Mouse (Mus musculus): ENCODE results near the gene Nup54. TPM values are rescaled to one million over a fixed set of nuclear protein-coding genes. Genes with fewer than 3 reads are reported as not detected.

Nup54 gene
- polyA plus RNA-seq, 1 experiment from 2014 or later, result 67.0 TPM

DNA sequence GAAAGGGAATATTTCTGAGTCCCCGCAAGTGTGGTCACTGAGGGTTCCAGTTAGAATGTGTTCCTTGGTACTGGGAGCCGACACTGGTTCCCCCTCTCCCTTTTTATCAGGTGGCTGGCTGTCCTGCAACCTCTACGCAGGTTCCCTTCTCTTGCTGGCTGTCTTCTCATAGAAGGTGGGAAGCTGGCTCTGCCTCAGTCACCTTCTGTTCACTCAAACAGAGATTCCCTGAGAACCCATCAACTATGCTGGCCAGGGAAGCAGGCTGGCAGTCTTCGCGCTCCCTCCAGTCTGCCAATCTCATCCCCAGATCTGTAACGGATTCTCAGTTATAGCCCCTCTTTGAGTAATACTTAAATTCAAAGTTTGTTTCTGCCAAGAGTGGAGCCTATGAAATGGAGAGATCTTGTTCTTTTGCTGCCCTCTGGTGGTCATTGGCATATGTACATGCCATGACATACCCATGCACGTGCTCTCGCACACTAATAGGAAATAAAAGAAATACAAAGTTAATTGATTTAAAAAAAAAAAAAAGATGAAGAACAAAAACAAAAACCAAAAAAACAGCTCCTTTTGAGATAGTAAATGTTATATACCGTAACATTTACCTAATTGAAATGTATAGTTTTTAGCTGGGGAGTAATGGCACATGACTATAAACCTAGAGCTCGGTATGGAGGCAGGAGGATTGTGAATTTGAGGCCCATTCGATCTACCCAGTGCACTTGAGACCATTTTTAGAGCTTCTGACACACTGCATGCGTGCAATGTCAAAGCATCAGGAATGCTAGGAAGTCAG, 53.3 kb downstream of the Nup54 start:
- no peak overlapping the region for H3K27ac ChIP-seq (ENCODE audit: low read depth, low read length)
- H3K27me3 ChIP-seq (ENCODE audit: control insufficient read depth, insufficient read depth, low read length), result no peaks in the 10 kb centered on the region
- no peak overlapping the region for H3K9ac ChIP-seq (ENCODE audit: low read length)
- no peak overlapping the region for H3K4me3 ChIP-seq (ENCODE audit: low read depth, low read length)
- no peaks in the 10 kb centered on the region for H3K36me3 ChIP-seq (ENCODE audit: control insufficient read depth, insufficient read depth, low read length)
- no peaks in the 10 kb centered on the region for H3K4me1 ChIP-seq (ENCODE audit: control insufficient read depth, insufficient read depth, low read length)
- 37% methylated on average over 12 of the region's 12 CpGs for whole genome bisulfite sequencing
- no peak overlapping the region for H3K4me2 ChIP-seq (ENCODE audit: low read depth)
- peak; percentile 73 for DNase-seq (ENCODE audit: low spot score)
- no peaks in the 10 kb centered on the region for H3K9me3 ChIP-seq (ENCODE audit: control insufficient read depth, low read length)
- ATAC-seq (ENCODE audit: insufficient read depth, low FRiP score, low TSS enrichment), result peak; percentile 80; the same call in 1 of the 2 replicates

DNA sequence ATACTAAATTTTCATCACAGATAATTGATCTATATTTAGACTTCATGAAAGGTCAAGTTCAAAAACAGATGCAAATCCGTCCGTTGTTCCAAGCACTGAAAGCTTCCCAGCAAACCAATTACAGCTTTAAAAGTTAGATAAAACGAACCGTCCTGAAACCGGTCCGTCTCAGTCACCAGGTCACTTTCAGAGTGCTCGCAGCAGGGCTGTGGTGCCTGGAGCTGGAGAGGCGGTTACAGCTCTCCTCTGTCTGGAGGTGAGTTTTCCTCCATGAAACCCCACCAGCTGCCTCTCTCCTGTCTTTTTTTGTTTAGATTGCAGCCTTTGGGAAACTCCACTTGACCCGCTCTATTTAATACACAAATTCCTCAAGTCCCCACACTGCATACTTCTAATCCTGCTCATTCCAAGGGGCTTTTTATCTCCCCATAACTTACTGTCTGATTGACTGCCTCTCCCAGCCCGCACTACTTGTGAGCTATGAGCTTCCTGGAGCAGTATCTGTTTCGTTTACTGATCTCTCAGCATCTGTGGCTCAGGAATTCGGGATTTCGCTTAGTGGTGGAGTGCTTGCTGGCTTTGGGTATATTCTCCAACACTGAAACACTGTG, 58.1 kb downstream of the Nup54 start:
- Histone ChIP-seq H3K27ac (ENCODE audit: low read depth, low read length) (no peak overlapping the region), H3K4me2 (ENCODE audit: low read depth) (no peak overlapping the region), H3K9me3 (ENCODE audit: control insufficient read depth, low read length) (no peaks in the 10 kb centered on the region), H3K4me1 (ENCODE audit: control insufficient read depth, insufficient read depth, low read length) (no peaks in the 10 kb centered on the region), H3K9ac (ENCODE audit: low read length) (no peak overlapping the region), H3K4me3 (ENCODE audit: low read depth, low read length) (no peak overlapping the region), H3K36me3 (ENCODE audit: control insufficient read depth, insufficient read depth, low read length) (no peaks in the 10 kb centered on the region), H3K27me3 (ENCODE audit: control insufficient read depth, insufficient read depth, low read length) (no peaks in the 10 kb centered on the region)
- ATAC-seq (ENCODE audit: insufficient read depth, low FRiP score, low TSS enrichment) (no peak), DNase-seq (ENCODE audit: low spot score) (no peak)
- 61% methylated on average over 13 of the region's 13 CpGs for WGBS

DNA sequence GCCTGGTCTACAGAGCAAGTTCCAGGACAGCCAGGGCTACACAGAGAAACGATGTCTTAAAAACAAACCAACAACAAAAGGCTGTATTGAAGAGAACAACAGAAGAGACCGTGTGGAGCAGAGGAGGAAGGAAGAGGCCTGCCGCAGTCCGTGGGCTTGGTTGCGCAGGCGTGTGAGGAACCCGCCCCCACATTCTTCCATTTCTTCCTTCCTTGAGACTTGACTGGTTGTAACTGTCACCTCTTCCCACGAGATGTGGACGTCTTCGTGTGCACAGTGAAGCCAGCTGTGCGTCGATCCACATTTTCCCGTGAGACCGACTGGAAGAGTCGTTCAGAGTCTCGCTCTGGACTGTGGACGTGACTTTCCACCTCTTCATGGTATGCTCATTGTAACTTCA, 59.7 kb downstream of the Nup54 start:
- Histone ChIP-seq H3K27me3 (ENCODE audit: control insufficient read depth, insufficient read depth, low read length) (no peaks in the 10 kb centered on the region), H3K36me3 (ENCODE audit: control insufficient read depth, insufficient read depth, low read length) (no peaks in the 10 kb centered on the region), H3K4me2 (ENCODE audit: low read depth) (no peak overlapping the region), H3K4me1 (ENCODE audit: control insufficient read depth, insufficient read depth, low read length) (no peaks in the 10 kb centered on the region), H3K9ac (ENCODE audit: low read length) (no peak overlapping the region), H3K9me3 (ENCODE audit: control insufficient read depth, low read length) (no peaks in the 10 kb centered on the region), H3K4me3 (ENCODE audit: low read depth, low read length) (no peak overlapping the region), H3K27ac (ENCODE audit: low read depth, low read length) (no peak overlapping the region)
- ATAC-seq (ENCODE audit: insufficient read depth, low FRiP score, low TSS enrichment) (no peak), DNase-seq (ENCODE audit: low spot score) (no peak)
- 83% methylated on average over 17 of the region's 17 CpGs for WGBS

DNA sequence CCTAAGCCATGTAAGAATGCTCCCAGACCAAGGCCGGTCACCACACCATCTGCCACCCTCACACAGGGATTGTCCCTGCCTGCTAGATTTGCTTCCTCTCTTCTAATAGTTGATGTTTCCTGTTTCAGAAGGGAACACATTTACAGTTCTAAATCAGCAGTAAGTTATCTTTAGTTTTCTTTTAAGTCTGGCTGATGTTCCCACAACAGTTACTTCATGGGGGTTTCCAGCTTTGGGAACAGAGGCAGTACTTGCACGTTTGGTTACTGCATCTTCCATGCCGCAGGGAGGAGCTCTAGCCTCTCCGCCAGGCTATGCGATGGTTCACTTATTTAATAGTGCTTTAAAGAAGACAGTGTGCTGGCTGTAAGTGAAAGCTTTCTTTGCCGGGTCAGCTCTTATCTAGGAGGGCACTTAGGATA, 60.3 kb downstream of the Nup54 start:
- Histone ChIP-seq H3K4me1 (ENCODE audit: control insufficient read depth, insufficient read depth, low read length) (no peaks in the 10 kb centered on the region), H3K36me3 (ENCODE audit: control insufficient read depth, insufficient read depth, low read length) (no peaks in the 10 kb centered on the region), H3K9ac (ENCODE audit: low read length) (no peak overlapping the region), H3K9me3 (ENCODE audit: control insufficient read depth, low read length) (no peaks in the 10 kb centered on the region), H3K27me3 (ENCODE audit: control insufficient read depth, insufficient read depth, low read length) (no peaks in the 10 kb centered on the region), H3K4me3 (ENCODE audit: low read depth, low read length) (no peak overlapping the region), H3K27ac (ENCODE audit: low read depth, low read length) (no peak overlapping the region), H3K4me2 (ENCODE audit: low read depth) (no peak overlapping the region)
- no peak for DNase-seq (ENCODE audit: low spot score)
- no peak for ATAC-seq (ENCODE audit: insufficient read depth, low FRiP score, low TSS enrichment)
- 64% methylated on average over 6 of the region's 6 CpGs for WGBS

DNA sequence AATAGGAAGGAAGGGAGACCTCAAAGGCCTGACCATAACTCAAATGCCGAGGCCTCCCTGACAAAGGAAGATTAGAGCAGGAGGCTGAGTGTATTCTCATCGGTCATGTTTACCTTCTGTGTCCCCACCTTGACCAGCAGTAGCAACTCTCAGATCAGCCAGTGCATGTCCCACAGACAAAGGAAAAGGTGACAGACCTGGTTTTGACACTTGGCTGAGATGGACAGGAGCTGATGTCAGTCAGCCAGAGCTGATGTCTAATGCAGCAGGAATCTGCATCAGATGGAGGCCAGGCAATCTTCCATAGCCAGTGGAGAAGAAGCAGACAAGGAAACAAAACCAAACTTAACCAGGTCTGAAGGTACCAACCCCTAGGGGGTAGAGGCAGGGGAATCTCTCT, 62.4 kb downstream of the Nup54 start:
- no peak overlapping the region for H3K4me3 ChIP-seq (ENCODE audit: low read depth, low read length)
- DNase-seq (ENCODE audit: low spot score), result no peak
- WGBS, result 66% methylated on average over 2 of the region's 2 CpGs
- H3K4me1 ChIP-seq (ENCODE audit: control insufficient read depth, insufficient read depth, low read length), result no peaks in the 10 kb centered on the region
- H3K27me3 ChIP-seq (ENCODE audit: control insufficient read depth, insufficient read depth, low read length), result no peaks in the 10 kb centered on the region
- no peak for ATAC-seq (ENCODE audit: insufficient read depth, low FRiP score, low TSS enrichment)
- H3K9me3 ChIP-seq (ENCODE audit: control insufficient read depth, low read length), result no peaks in the 10 kb centered on the region
- H3K27ac ChIP-seq (ENCODE audit: low read depth, low read length), result no peak overlapping the region
- no peaks in the 10 kb centered on the region for H3K36me3 ChIP-seq (ENCODE audit: control insufficient read depth, insufficient read depth, low read length)
- no peak overlapping the region for H3K4me2 ChIP-seq (ENCODE audit: low read depth)
- H3K9ac ChIP-seq (ENCODE audit: low read length), result no peak overlapping the region

DNA sequence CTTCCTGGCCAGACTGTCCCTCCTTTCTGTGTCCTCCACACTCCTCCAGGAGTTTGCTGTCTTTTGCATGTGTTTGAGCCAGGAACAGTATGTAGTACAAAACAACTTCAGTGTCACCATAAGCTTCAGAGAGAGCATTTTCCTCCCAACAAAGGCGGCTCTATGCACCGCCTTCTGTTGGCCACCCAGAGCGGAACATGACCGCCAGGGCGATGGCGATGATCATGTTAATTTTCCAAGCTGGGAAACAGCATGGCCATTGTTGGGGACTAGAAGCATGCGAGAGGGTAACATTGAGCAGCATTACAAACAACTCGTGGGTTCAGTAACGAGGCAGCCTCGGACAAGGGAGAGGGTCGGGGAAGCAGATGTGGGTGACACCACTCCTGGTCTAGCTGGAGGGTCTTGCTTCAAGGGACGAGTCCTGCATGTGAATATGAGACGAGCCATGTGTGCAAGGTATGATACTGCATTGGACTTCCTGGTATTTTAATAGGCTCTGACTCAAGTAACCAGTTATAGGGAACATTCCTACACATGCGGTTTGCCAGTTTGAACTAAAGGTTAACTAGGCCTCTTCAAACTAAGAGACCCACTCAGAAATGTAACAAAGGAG, 63.5 kb downstream of the Nup54 start:
- 75% methylated on average over 14 of the region's 14 CpGs for WGBS
- no peaks in the 10 kb centered on the region for H3K27me3 ChIP-seq (ENCODE audit: control insufficient read depth, insufficient read depth, low read length)
- no peaks in the 10 kb centered on the region for H3K9me3 ChIP-seq (ENCODE audit: control insufficient read depth, low read length)
- H3K4me2 ChIP-seq (ENCODE audit: low read depth), result no peak overlapping the region
- H3K27ac ChIP-seq (ENCODE audit: low read depth, low read length), result no peak overlapping the region
- no peak overlapping the region for H3K4me3 ChIP-seq (ENCODE audit: low read depth, low read length)
- no peak for ATAC-seq (ENCODE audit: insufficient read depth, low FRiP score, low TSS enrichment)
- DNase-seq (ENCODE audit: low spot score), result no peak
- H3K36me3 ChIP-seq (ENCODE audit: control insufficient read depth, insufficient read depth, low read length), result no peaks in the 10 kb centered on the region
- no peak overlapping the region for H3K9ac ChIP-seq (ENCODE audit: low read length)
- no peaks in the 10 kb centered on the region for H3K4me1 ChIP-seq (ENCODE audit: control insufficient read depth, insufficient read depth, low read length)

DNA sequence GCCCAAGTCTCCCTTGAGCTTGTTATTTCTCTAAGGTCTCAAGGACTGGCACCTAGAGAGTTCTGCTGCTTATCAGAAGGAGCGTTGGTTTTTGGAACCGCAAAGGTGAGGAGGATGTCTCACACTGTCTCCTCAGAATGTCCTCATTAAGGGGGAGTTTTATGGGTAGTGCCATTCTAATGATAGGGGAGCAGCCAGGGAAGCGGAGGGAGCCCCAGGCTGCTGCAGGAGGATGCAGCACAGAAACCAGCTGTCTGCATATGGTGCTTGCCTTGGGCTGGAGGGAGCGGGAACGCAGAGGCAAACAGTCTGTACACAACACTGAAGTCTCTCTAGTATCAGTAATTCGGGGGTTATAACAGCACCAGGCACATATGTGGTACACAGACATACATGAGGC, 64.1 kb downstream of the Nup54 start:
- Histone ChIP-seq H3K4me3 (ENCODE audit: low read depth, low read length) (no peak overlapping the region), H3K27ac (ENCODE audit: low read depth, low read length) (no peak overlapping the region), H3K4me1 (ENCODE audit: control insufficient read depth, insufficient read depth, low read length) (no peaks in the 10 kb centered on the region), H3K27me3 (ENCODE audit: control insufficient read depth, insufficient read depth, low read length) (no peaks in the 10 kb centered on the region), H3K9ac (ENCODE audit: low read length) (no peak overlapping the region), H3K36me3 (ENCODE audit: control insufficient read depth, insufficient read depth, low read length) (no peaks in the 10 kb centered on the region), H3K9me3 (ENCODE audit: control insufficient read depth, low read length) (no peaks in the 10 kb centered on the region), H3K4me2 (ENCODE audit: low read depth) (no peak overlapping the region)
- WGBS, result 79% methylated on average over 6 of the region's 6 CpGs
- ATAC-seq (ENCODE audit: insufficient read depth, low FRiP score, low TSS enrichment) (no peak), DNase-seq (ENCODE audit: low spot score) (no peak)

DNA sequence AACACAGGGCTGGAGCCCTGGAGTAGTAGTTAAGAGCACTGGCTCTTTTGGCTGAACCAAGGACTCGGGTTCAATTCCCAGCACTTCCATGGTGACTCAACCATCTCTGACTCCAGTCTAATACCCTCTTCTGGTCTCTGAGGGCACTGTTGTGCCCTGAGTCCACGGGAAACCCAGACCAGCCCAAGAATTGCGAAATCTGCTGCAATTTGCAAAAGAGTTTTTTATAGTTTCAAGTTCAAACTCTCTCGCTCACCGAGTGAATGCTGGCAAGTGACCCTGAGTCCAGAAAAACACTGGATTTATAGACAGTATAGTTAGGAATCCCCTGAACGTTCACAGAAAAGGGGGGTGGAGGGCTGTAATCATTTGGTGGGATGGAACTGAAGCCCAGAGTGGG, 64.6 kb downstream of the Nup54 start:
- H3K36me3 ChIP-seq (ENCODE audit: control insufficient read depth, insufficient read depth, low read length), result no peaks in the 10 kb centered on the region
- no peak overlapping the region for H3K4me2 ChIP-seq (ENCODE audit: low read depth)
- H3K9ac ChIP-seq (ENCODE audit: low read length), result no peak overlapping the region
- no peak overlapping the region for H3K27ac ChIP-seq (ENCODE audit: low read depth, low read length)
- no peak for DNase-seq (ENCODE audit: low spot score)
- H3K4me1 ChIP-seq (ENCODE audit: control insufficient read depth, insufficient read depth, low read length), result no peaks in the 10 kb centered on the region
- H3K9me3 ChIP-seq (ENCODE audit: control insufficient read depth, low read length), result no peaks in the 10 kb centered on the region
- ATAC-seq (ENCODE audit: insufficient read depth, low FRiP score, low TSS enrichment), result no peak
- 84% methylated on average over 6 of the region's 6 CpGs for WGBS
- H3K27me3 ChIP-seq (ENCODE audit: control insufficient read depth, insufficient read depth, low read length), result no peaks in the 10 kb centered on the region
- no peak overlapping the region for H3K4me3 ChIP-seq (ENCODE audit: low read depth, low read length)

Measured in neural tube, embryonic 11.5 days (tissue).